Mouse (Mus musculus) thymus, adult 2 months (tissue): Measurements from ENCODE around the gene Snd1. TPM values are rescaled to one million over a fixed set of nuclear protein-coding genes. Genes with fewer than 3 reads are reported as not detected.

Experiments used
- DNase-seq: peaks from one replicate; pipeline ENCODE4 v3.0.0; 2021
- H3K27ac ChIP-seq: fragments of 200-500 bp; 2 replicates; pipeline ENCODE4 v1.5.1; 2012; ENCODE audit warnings: low read length, control low read depth; ENCODE audit not compliant: control insufficient read depth, insufficient read depth
- H3K27me3 ChIP-seq: fragments of 200-500 bp; 2 replicates; pipeline ENCODE4 v1.6.1; 2012; ENCODE audit warnings: mild to moderate bottlenecking, low read length, moderate library complexity, mixed read lengths; ENCODE audit not compliant: control insufficient read depth, insufficient read depth
- H3K36me3 ChIP-seq: fragments of 200-500 bp; 2 replicates; pipeline ENCODE4 v1.6.1; 2012; ENCODE audit warnings: mild to moderate bottlenecking, low read length, moderate library complexity; ENCODE audit not compliant: control insufficient read depth, insufficient read depth
- H3K4me1 ChIP-seq: fragments of 200-500 bp; replicated peaks from 2 replicates; pipeline ENCODE4 v1.6.1; 2012; ENCODE audit warnings: low read length; ENCODE audit not compliant: control insufficient read depth, insufficient read depth
- H3K4me3 ChIP-seq: fragments of 200-500 bp; 2 replicates; pipeline ENCODE4 v1.5.1; 2012; ENCODE audit warnings: mild to moderate bottlenecking, low read length, control low read depth, moderate library complexity; ENCODE audit not compliant: control insufficient read depth, insufficient read depth
- CTCF ChIP-seq: fragments of 200-500 bp; IDR thresholded peaks from 2 replicates; pipeline ENCODE4 v1.5.1; 2012; ENCODE audit warnings: mild to moderate bottlenecking, control low read depth, low read length, moderate library complexity, borderline replicate concordance; ENCODE audit not compliant: control insufficient read depth, poor library complexity, insufficient read depth; ENCODE audit errors: extremely low read depth
- POLR2A ChIP-seq: fragments of 200-500 bp; IDR thresholded peaks from 2 replicates; pipeline ENCODE4 v1.6.1; 2012; ENCODE audit warnings: mild to moderate bottlenecking, low read length, control low read depth, moderate library complexity; ENCODE audit not compliant: control insufficient read depth, poor library complexity, insufficient read depth; ENCODE audit errors: extremely low read depth
- WGBS: fragments of 180-500 bp; shearing (Covaris S2); methylation state at CpG from one replicate; pipeline ENCODE4 v1.1.7; 2018; 5-methylcytosine and 5-hydroxymethylcytosine counted together
- polyA plus RNA-seq: library from polyadenylated mRNA; depleted of rRNA; stranded (reverse); fragments of >200 nt; gene quantifications from 2 replicates; pipeline ENCODE4 v1.2.3, GENCODE M21; 2012

The Snd1 gene
- polyA plus RNA-seq, 1 experiment: 79.3 TPM

DNA sequence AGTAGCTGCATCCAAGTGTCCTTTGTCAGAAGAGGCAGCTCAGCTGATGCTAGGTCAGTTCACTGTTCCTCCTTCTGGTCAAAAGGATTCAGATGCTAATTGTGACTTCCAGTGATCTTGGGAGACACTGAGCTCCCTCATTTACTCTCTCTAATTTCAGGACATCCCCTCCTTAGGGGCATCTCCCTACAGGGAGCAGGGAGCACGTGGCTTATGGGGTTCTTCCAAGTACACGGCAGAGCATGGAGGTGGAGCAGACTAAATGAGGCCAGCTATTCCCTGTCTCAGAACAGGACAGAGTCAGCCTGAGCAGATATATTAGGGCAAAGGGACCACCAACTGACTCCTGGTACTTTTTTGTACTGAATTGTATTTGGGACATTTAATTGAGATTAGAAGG lies 385.5 kb downstream of the Snd1 start:
- Histone ChIP-seq H3K4me1 (no peaks in the 10 kb centered on the region), H3K4me3 (no peak overlapping the region), H3K27me3 (no peaks in the 10 kb centered on the region), H3K27ac (no peak overlapping the region), H3K36me3 (no peaks in the 10 kb centered on the region)
- TF ChIP-seq CTCF (no peak), POLR2A (no peak)
- 91% methylated on average over 2 of the region's 2 CpGs for WGBS
- no peak for DNase-seq

DNA sequence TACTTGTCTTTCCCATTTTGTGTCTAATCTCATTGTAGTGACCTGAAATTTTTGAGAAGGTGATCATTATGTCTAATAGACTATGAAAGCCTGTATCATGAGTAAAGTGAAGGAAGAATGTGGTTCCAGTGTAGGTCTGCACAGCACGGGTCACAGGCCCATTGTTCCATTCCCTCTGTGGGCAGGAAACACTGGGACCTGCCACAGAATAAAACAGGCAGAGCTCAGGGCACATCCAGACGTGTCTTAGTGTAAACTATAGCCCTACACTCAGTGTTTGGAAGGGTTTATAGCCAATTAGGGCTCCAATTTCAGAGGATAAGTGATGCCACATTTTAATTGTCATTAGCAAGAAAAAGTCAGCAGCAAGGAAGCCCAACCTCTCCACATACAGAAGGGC lies 386.0 kb downstream of the Snd1 start:
- Histone ChIP-seq H3K4me1 (no peaks in the 10 kb centered on the region), H3K27me3 (no peaks in the 10 kb centered on the region), H3K36me3 (no peaks in the 10 kb centered on the region), H3K4me3 (no peak overlapping the region), H3K27ac (no peak overlapping the region)
- no peak for TF ChIP-seq CTCF
- no peak for TF ChIP-seq POLR2A
- 79% methylated on average over 2 of the region's 2 CpGs for WGBS
- no peak for DNase-seq

DNA sequence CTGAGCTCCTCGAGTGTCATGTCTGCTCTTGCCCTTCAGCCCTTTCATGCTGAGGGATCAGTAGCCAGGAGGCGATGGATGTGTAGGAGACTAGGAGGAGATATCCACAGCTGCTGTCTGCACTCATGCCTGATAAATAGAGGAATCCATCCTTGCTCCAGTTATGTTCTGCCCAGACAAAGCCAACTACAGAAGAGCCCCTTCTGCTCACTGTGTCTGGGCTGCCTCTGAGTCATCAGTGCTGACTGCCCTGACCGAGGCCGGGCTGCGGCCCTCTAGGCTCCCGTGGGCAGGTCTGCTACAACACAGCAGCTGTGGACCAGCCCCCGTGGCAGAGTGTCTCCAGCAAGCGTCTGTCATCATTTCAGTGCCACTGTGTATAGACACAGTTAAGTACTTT lies 387.4 kb downstream of the Snd1 start:
- Histone ChIP-seq H3K36me3 (no peaks in the 10 kb centered on the region), H3K27me3 (no peaks in the 10 kb centered on the region), H3K4me3 (no peak overlapping the region), H3K27ac (no peak overlapping the region), H3K4me1 (no peaks in the 10 kb centered on the region)
- no peak for TF ChIP-seq POLR2A
- no peak for TF ChIP-seq CTCF
- 96% methylated on average over 8 of the region's 8 CpGs for WGBS
- no peak for DNase-seq

DNA sequence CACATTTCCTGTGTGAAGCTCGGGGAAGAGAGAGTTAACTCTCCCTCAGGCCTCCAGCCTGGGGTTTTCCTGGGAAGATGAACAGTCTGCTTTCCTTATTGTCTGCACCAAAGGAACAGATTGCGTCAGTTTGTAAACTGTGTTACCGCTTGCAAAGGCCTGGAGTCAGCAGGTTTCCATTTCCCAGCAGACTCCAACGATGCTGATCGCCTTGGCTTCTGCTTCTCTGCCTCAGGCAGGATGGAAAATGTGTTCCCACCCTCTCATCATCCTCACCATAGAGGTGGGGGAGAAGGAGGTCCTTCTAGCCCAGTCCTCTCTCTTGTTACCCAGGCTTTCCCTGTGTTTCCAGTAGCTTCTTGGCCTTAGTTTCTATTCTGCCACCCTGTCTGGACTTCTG lies 389.7 kb downstream of the Snd1 start:
- 84% methylated on average over 5 of the region's 5 CpGs for WGBS
- Histone ChIP-seq H3K4me1 (no peaks in the 10 kb centered on the region), H3K4me3 (no peak overlapping the region), H3K27me3 (no peaks in the 10 kb centered on the region), H3K27ac (no peak overlapping the region), H3K36me3 (no peaks in the 10 kb centered on the region)
- TF ChIP-seq CTCF (no peak), POLR2A (no peak)
- DNase-seq: no peak

DNA sequence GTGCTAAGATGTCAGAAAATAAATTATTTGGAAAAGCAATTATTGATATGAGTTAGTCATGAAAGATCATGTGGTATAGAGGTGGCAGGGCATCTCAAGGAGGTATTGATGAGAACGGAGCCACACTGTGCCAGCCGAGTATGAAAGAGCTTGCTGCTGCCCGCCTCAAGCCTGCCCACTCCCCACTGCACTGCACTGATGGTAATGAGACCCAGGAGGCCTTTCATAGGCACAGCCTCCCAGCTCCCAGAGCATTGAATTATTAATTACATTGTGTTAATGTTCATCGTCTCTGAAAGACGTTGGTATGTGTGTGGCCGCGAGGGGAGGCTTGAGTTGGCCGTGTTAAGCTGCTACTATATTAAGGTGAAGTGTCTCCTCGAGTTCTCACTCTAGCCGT lies 390.2 kb downstream of the Snd1 start:
- Histone ChIP-seq H3K27ac (no peak overlapping the region), H3K36me3 (no peaks in the 10 kb centered on the region), H3K4me3 (no peak overlapping the region), H3K4me1 (no peaks in the 10 kb centered on the region), H3K27me3 (no peaks in the 10 kb centered on the region)
- WGBS: 96% methylated on average over 10 of the region's 10 CpGs
- TF ChIP-seq CTCF (no peak), POLR2A (no peak)
- DNase-seq: no peak

DNA sequence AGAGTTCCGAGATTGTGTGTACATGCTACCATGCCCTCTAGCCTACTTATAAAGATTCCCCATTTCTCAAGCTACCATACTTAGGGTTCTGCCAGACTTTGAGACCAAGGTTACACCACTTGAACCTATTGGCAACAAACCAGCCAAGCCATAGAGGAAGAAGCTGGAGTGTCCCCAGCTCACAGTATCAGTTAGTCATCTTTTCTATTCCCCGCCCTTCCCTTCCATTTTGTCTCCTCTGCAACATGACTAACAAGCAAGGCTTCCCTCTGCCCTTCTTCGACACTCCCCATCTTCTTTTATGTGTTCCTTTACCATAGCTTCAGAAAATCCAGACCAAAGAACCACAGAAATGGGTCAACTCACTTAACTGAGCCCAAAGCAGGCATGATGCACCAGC lies 391.3 kb downstream of the Snd1 start:
- TF ChIP-seq CTCF (no peak), POLR2A (no peak)
- Histone ChIP-seq H3K27ac (no peak overlapping the region), H3K4me3 (no peak overlapping the region), H3K36me3 (no peaks in the 10 kb centered on the region), H3K4me1 (no peaks in the 10 kb centered on the region), H3K27me3 (no peaks in the 10 kb centered on the region)
- WGBS: 93% methylated on average over 3 of the region's 3 CpGs
- no peak for DNase-seq

DNA sequence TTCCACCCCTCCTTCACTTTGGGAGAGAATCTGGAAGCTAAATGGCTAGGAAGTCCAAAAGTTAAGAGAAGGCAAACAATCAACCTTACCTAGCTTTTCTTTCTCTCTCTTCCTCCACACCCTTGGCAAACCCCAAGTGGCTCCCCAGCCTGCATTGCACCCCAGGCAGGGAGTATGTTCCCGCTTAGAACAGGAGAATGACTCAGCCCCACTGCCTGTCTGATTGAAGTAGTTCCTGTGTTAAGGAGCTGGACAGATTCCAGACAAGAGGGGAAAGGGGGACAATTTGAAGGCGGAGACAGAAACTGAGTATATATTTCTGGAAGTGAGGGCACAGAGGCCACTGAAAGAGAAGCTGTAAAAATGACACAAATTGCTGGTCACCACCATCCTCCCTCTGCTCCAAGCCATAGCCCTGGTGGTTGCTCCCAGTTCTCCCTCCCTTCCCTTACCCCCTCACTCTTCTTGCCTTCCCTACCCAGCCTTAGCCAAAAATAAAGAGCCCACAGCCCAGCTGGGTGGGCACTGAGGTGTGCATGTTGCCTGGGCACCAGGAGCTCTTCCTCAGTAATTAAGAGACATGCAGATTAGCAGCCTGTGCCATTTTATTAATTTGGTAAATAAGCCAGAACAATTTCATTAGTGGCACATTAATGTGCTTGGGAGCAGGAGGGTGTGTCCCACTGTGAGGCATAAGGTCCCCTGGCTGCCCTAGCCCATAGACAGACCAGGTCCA lies 392.7 kb downstream of the Snd1 start:
- TF ChIP-seq POLR2A (no peak), CTCF (no peak)
- Histone ChIP-seq H3K36me3 (no peaks in the 10 kb centered on the region), H3K4me1 (no peaks in the 10 kb centered on the region), H3K27me3 (no peaks in the 10 kb centered on the region), H3K27ac (no peak overlapping the region), H3K4me3 (no peak overlapping the region)
- 67% methylated on average over 2 of the region's 2 CpGs for WGBS
- no peak for DNase-seq
